Mouse (Mus musculus) kidney, adult 2 months (tissue): ENCODE results near the gene Armc5.

Experiments used
- CTCF ChIP-seq: fragments of 200-500 bp; conservative IDR thresholded peaks from 2 replicates; pipeline ENCODE4 v1.5.1; 2011; ENCODE audit warnings: low read depth, mild to moderate bottlenecking, control low read depth, low read length, moderate library complexity, mixed read lengths; ENCODE audit not compliant: insufficient read depth, insufficient read length
- POLR2A ChIP-seq: fragments of 200-500 bp; IDR thresholded peaks from one replicate; pipeline ENCODE4 v1.6.1; 2011; ENCODE audit warnings: low read depth, low read length, control low read depth

- no peak for TF ChIP-seq POLR2A
- TF ChIP-seq CTCF, result no peak
These were observed 28.3 kb downstream of the Armc5 start, which contains the start of gene Slc5a2 for GRCm38 (mm10) chr7:128265411-128265810.
